Comparison of ENCODE assay signal across 8 mouse cellular contexts in genomic region chr2:114260397-114261071, GRCm38 (mm10). TPM values are rescaled to one million over a fixed set of nuclear protein-coding genes. Genes with fewer than 3 reads are reported as not detected.
A peak's percentile ranks its signal among the peaks of the same experiment; 100 is the strongest.
DNase-seq lines count a peak whose midpoint lies in the region; ATAC-seq and TF ChIP-seq lines count a peak whose summit lies in the region.

No protein-coding gene starts in this region.

- TF ChIP-seq CTCF in lung, embryonic 14.5 days (IDR thresholded peaks at IDR 0.05; ENCODE audit: low read depth), result peak; percentile 86

- H3K36me3 ChIP-seq in heart, embryonic 13.5 days, result no peaks in the 10 kb centered on the region
- no peaks in the 10 kb centered on the region for H3K36me3 ChIP-seq in kidney, embryonic 15.5 days
- H3K36me3 ChIP-seq in lung, embryonic 14.5 days (ENCODE audit: insufficient read depth), result no peaks in the 10 kb centered on the region

- H3K4me3 ChIP-seq in heart, embryonic 13.5 days, result peak overlapping the region; percentile 27
- H3K4me3 ChIP-seq in kidney, embryonic 15.5 days (replicated peaks), result no peak overlapping the region
- H3K4me3 ChIP-seq in lung, embryonic 14.5 days (ENCODE audit: low read depth, low read length), result no peak overlapping the region

- H3K9me3 ChIP-seq in heart, embryonic 13.5 days, result no peaks in the 10 kb centered on the region
- no peaks in the 10 kb centered on the region for H3K9me3 ChIP-seq in kidney, embryonic 15.5 days (replicated peaks)
- no peaks in the 10 kb centered on the region for H3K9me3 ChIP-seq in lung, embryonic 14.5 days (ENCODE audit: low read depth, low read length)

- H3K27me3 ChIP-seq in heart, embryonic 13.5 days (replicated peaks), result no peaks in the 10 kb centered on the region
- no peaks in the 10 kb centered on the region for H3K27me3 ChIP-seq in kidney, embryonic 15.5 days
- no peaks in the 10 kb centered on the region for H3K27me3 ChIP-seq in lung, embryonic 14.5 days (ENCODE audit: insufficient read depth, low read length)

- peak; percentile 78 for ATAC-seq in cerebellum, adult (ENCODE audit: insufficient number of reproducible peaks, low FRiP score, low TSS enrichment)
- no peak for ATAC-seq in heart, embryonic 13.5 days (ENCODE audit: extremely low read depth, insufficient number of reproducible peaks, low FRiP score, low TSS enrichment)
- ATAC-seq in kidney, embryonic 15.5 days (replicated peaks; ENCODE audit: low FRiP score), result peak; percentile 82
- ATAC-seq in lung, embryonic 14.5 days (ENCODE audit: insufficient read depth), result peak; percentile 88

- no peak overlapping the region for H3K27ac ChIP-seq in heart, embryonic 13.5 days (replicated peaks)
- H3K27ac ChIP-seq in kidney, embryonic 15.5 days, result peak overlapping the region; percentile 58; the same call in 1 of the 2 replicates
- no peak overlapping the region for H3K27ac ChIP-seq in lung, embryonic 14.5 days (ENCODE audit: low read depth)

- 30% methylated on average over 8 of the region's 8 CpGs for WGBS in heart, embryonic 13.5 days
- WGBS in kidney, embryonic 15.5 days, result 30% methylated on average over 8 of the region's 8 CpGs
- WGBS in lung, embryonic 14.5 days, result 34% methylated on average over 8 of the region's 8 CpGs

- no peak for DNase-seq in cerebellum, adult 11-12 months
- DNase-seq in WW6 (ENCODE audit: low read depth, low spot score), result peak; percentile 16
- peak; percentile 74 for DNase-seq in embryo, embryonic 10 days (ENCODE audit: low spot score)
- peak; percentile 84 for DNase-seq in lung, embryonic 14.5 days
- peak; percentile 56 for DNase-seq in retina, adult 2 months (ENCODE audit: low read depth, low spot score)

- peaks cover 5% of the 10 kb centered on the region; the same call in 1 of the 2 replicates for H3K4me1 ChIP-seq in heart, embryonic 13.5 days
- peaks cover 5% of the 10 kb centered on the region; the same call in 1 of the 2 replicates for H3K4me1 ChIP-seq in kidney, embryonic 15.5 days
- H3K4me1 ChIP-seq in lung, embryonic 14.5 days (ENCODE audit: insufficient read depth), result no peaks in the 10 kb centered on the region

- peak overlapping the region; percentile 49 for H3K4me2 ChIP-seq in heart, embryonic 13.5 days
- 0 out of 2 replicates have a peak overlapping the region, but pooled peaks have one; percentile 19 for H3K4me2 ChIP-seq in kidney, embryonic 15.5 days
- H3K4me2 ChIP-seq in lung, embryonic 14.5 days, result peak overlapping the region; percentile 18; the same call in 1 of the 2 replicates

- H3K9ac ChIP-seq in heart, embryonic 13.5 days, result peak overlapping the region; percentile 50
- no peak overlapping the region for H3K9ac ChIP-seq in kidney, embryonic 15.5 days
- no peak overlapping the region for H3K9ac ChIP-seq in lung, embryonic 14.5 days

RNA-seq across cellular contexts. Expression of gene Zfp770, which starts 59.3 kb away (rescaled TPM):
- 2.3 and 3.1 TPM in 2 replicates for polyA plus RNA-seq in heart, embryonic 13.5 days (2015; fragmentation: Nextera tagmentation; extraction: Ambion mirVana)
- 4.6 and 5.0 TPM in 2 replicates for polyA plus RNA-seq in kidney, embryonic 15.5 days (2015; fragmentation: Nextera tagmentation; extraction: Ambion mirVana)
- polyA plus RNA-seq in lung, embryonic 14.5 days (2014; fragmentation: Nextera tagmentation; extraction: Ambion mirVana), result 5.9 and 6.3 TPM in 2 replicates
